Mouse (Mus musculus): Measurements from ENCODE around the gene Eri3. TPM values are rescaled to one million over a fixed set of nuclear protein-coding genes. Genes with fewer than 3 reads are reported as not detected.
A peak's percentile ranks its signal among the peaks of the same experiment; 100 is the strongest.

The Eri3 gene
- total RNA-seq, 2 experiments from 2014 or later: 257 to 277 TPM

GRCm38 (mm10) chr4:117622270-117622669 lies 72.1 kb downstream of the Eri3 start:
- intact Hi-C loops (cut with DNase I): no loop called here
- no peak for DNase-seq

GRCm38 (mm10) chr4:117623025-117623424 lies 72.9 kb downstream of the Eri3 start:
- no peak for DNase-seq
- intact Hi-C loops (cut with DNase I): no loop called here

- DNase-seq: no peak
- intact Hi-C loops (cut with DNase I): no loop called here
These were observed 74.5 kb downstream of the Eri3 start for GRCm38 (mm10) chr4:117624660-117625059.

- intact Hi-C loops (cut with DNase I): no loop called here
- no peak for DNase-seq
These were observed 78.3 kb downstream of the Eri3 start for GRCm38 (mm10) chr4:117628464-117628863.

- DNase-seq: no peak
- intact Hi-C loops (cut with DNase I): no loop called here
These were observed 80.0 kb downstream of the Eri3 start for GRCm38 (mm10) chr4:117630053-117630670.

GRCm38 (mm10) chr4:117633527-117633926 lies 83.4 kb downstream of the Eri3 start:
- intact Hi-C loops (cut with DNase I): no loop called here

GRCm38 (mm10) chr4:117634642-117635041 lies 84.5 kb downstream of the Eri3 start:
- DNase-seq: no peak
- intact Hi-C loops (cut with DNase I): no loop called here

More at GRCm38 (mm10) chr4:117633527-117633926, 83.4 kb downstream of the Eri3 start:
- DNase-seq: no peak

GRCm38 (mm10) chr4:117636152-117636551 lies 86.0 kb downstream of the Eri3 start:
- intact Hi-C loops (cut with DNase I): no loop called here
- DNase-seq: no peak

GRCm38 (mm10) chr4:117636891-117637613 lies 86.9 kb downstream of the Eri3 start:
- DNase-seq: no peak

GRCm38 (mm10) chr4:117640925-117641703 lies 90.9 kb downstream of the Eri3 start:
- no peak for DNase-seq
- intact Hi-C loops (cut with DNase I): no loop called here

More at GRCm38 (mm10) chr4:117636891-117637613, 86.9 kb downstream of the Eri3 start:
- intact Hi-C loops (cut with DNase I): no loop called here

- no peak for DNase-seq
- intact Hi-C loops (cut with DNase I): no loop called here
These were observed 91.6 kb downstream of the Eri3 start for GRCm38 (mm10) chr4:117641804-117642203.

GRCm38 (mm10) chr4:117645031-117645435 lies 94.9 kb downstream of the Eri3 start:
- intact Hi-C loops (cut with DNase I): no loop called here
- DNase-seq: peak; percentile 93

GRCm38 (mm10) chr4:117645859-117646258 lies 95.7 kb downstream of the Eri3 start:
- intact Hi-C loops (cut with DNase I): no loop called here
- no peak for DNase-seq

- DNase-seq: peak; percentile 48
- intact Hi-C loops (cut with DNase I): no loop called here
These were observed 96.3 kb downstream of the Eri3 start for GRCm38 (mm10) chr4:117646496-117646895.

- intact Hi-C loops (cut with DNase I): no loop called here
- no peak for DNase-seq
These were observed 97.0 kb downstream of the Eri3 start for GRCm38 (mm10) chr4:117646926-117647755.

- intact Hi-C loops (cut with DNase I): no loop called here
- DNase-seq: peak; percentile 74
These were observed 101.5 kb downstream of the Eri3 start for GRCm38 (mm10) chr4:117651626-117652101.

- intact Hi-C loops (cut with DNase I): no loop called here
- DNase-seq: no peak
These were observed 102.6 kb downstream of the Eri3 start for GRCm38 (mm10) chr4:117652727-117653126.

GRCm38 (mm10) chr4:117654016-117654702 lies 104.0 kb downstream of the Eri3 start:
- intact Hi-C loops (cut with DNase I): no loop called here
- DNase-seq: peak; percentile 75

- intact Hi-C loops (cut with DNase I): no loop called here
- no peak for DNase-seq
These were observed 104.7 kb downstream of the Eri3 start for GRCm38 (mm10) chr4:117654703-117655499.

All from left cerebral cortex, postnatal 4 days (tissue).